Mouse (Mus musculus) brain, embryonic 14.5 days (tissue): ENCODE measurements at regions not wholly inside any gene's neighbourhood (a gene's known extent, or its start where the extent isn't known, plus 50 kb on each side); places are given as distances from the start of the nearest gene placed in this dataset.

Experiments
- CTCF ChIP-seq: fragments of 200-500 bp; IDR thresholded peaks from 2 replicates; pipeline ENCODE4 v1.5.1; 2012; ENCODE audit warnings: inconsistent platforms, mild to moderate bottlenecking, moderate library complexity, borderline replicate concordance; ENCODE audit not compliant: insufficient read depth, insufficient read length; ENCODE audit errors: extremely low read depth
- POLR2A ChIP-seq: fragments of 200-500 bp; IDR thresholded peaks from 2 replicates; pipeline ENCODE4 v1.6.1; 2012; ENCODE audit warnings: mild to moderate bottlenecking, inconsistent platforms, borderline replicate concordance; ENCODE audit not compliant: poor library complexity, insufficient read depth, insufficient read length, severe bottlenecking; ENCODE audit errors: extremely low read depth

DNA sequence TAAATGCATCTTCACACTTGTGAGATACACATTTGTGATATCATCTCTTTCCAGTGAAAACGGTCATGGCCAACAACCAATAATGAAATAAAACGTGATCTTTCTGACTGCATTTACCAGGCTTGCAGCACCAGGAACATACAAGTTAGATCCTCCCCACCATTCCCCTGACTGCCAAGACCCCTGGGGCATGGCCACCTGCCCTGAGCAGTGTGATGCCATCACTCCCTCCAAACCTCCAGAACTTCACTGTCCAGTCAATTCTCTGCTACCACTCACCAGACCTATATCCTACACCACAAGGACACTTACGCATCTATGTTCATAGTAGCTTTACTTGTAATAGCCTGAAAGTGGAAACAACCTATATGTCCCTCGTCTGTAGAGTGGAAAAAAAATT is 785.3 kb upstream of the Cited2 start:
- TF ChIP-seq CTCF (no peak), POLR2A (no peak)
